Mouse (Mus musculus): ENCODE measurements at regions not wholly inside any gene's neighbourhood (a gene's known extent, or its start where the extent isn't known, plus 50 kb on each side); places are given as distances from the start of the nearest gene placed in this dataset.
"Not testable (repeated sequence)": the region's sequence is repeated elsewhere in the genome, so short reads cannot be mapped to it uniquely, and the experiment has no call there.

DNA sequence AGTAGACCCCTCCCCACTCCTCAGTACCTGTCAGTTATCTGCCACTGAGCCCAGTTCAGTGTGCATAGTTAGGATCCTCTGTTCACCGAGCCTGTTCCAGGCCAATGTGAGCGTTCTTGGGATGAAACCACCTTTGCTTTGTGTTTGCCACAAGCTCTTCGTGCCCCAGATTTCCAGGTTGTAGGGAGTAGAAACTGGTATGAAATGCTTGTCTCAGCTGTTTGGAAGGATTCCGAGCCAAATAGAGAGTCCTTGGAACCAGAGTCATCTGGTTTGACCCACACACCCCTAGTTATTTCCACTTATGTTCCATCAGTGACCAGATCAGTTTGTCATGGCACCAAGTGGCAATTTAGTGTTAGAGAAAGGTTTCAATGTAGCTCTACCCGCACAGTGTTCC is 171.2 kb upstream of the Kit start:
- intact Hi-C loops (cut with DNase I) = no loop called here
- DNase-seq = no peak

DNA sequence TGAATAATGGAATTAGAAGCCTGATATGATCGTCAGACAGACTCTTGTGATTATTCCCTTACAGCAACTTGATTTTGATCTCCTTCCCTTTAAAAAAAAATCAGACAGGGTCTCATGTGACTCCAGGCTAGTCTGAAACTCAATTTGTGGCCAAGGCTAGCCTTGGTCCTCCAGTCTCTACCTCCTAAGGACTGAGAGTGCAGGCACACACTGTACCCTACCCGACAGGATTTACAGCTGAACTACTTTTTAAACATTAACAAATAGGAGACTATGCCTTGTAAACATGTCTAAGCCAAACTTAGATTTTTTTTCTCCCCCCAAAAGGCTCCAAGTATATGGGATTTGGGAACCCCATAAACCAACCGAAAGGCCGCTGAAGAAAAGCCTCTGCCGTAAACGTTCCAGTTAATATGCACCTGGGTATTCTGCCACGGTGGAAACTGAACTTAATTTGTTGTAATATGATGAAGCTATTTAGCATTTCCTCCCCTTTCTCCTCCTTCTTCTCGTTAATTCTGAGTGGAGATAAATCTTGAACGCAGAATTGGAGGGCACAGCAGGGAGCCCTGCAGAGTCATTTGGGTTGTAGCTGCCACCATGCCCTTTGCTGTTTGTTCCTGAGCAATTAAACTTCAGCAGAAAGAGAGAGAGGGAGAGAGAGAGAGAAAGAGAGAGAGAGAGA is 170.0 kb upstream of the Kit start:
- intact Hi-C loops (cut with DNase I) = no loop called here
- no peak for DNase-seq

DNA sequence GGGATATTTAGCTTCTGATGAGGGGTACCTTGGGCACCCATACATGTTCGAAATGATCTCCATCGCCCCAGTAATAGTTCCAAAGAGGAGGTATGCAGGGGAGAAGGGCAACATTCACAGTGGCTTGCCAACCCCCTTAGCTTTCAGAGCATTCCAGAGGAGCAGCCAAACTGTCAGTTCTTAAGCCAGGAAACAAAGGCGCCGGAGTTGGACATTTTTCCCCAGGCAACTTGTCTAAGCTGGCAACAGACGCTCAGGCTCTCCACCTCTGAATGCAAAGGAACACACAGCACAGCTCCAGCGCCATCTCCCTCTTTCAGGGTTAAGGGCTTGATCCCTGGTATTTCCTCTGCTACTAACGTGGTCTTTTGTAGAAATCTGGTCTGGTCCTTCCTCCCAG is 169.2 kb upstream of the Kit start:
- intact Hi-C loops (cut with DNase I) = no loop called here
- DNase-seq = no peak

DNA sequence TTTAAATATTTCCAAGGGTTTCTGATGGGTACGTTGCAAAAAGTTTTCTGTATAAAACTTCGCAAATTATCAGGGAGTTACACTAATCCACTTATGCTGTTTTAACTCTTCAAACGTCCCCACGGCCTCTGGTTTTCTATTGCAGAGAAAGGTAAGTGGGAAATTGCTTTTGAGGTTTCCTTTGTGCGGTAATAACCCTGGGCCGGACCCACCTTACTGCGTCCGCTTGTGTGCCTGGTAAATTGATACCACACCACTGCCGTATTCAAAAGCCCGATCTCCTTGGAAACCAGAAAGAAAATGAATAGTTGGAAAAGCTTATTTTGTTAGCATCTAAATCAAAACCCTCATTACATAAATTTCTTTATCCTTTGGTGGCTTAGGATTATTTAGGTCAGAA is 167.0 kb upstream of the Kit start:
- DNase-seq = no peak
- intact Hi-C loops (cut with DNase I) = no loop called here

DNA sequence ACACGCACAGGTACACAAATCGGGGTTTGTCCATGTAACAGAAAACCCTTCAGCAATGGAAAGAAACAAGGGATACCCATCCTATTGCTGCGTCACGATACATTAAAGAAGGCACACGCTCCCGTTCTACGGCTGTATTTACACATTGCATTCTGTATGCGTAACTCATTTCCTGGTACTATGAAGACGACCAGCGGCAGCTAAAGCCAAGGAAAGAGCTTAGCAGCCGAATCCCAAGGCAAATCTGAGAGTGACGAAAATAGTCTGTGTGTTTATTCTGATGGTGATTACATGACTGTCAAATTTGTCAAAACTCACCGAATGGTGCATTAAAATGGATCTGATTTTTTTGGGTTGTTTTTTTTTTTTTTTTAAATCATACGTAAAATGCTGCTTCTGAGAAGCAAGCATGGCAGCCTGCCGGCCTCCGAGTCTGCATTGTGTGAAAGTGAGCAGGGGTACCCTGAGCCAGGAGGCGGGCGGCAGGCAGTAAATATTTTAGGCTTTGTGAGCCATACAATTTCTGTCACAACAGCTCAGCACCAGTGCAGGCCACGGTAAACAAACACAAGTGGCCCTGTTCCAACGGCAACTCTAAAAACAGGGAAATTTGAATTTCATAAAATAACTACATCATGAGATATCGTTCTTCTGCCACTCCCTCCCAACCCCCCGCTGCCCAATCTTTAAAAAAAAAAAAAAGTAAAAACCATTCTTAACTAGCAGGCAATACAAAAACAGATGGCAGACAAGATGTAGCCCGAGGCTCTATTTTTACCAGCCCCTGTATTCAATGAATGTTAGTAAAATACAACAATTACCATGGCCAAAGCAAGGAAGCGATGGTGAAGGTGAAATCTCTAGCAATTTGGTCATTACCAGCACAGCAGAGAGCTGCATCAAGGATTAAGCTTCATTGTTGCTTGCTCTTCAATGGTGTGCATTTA is 164.2 kb upstream of the Kit start:
- intact Hi-C loops (cut with DNase I) = no loop called here
- DNase-seq = no peak

DNA sequence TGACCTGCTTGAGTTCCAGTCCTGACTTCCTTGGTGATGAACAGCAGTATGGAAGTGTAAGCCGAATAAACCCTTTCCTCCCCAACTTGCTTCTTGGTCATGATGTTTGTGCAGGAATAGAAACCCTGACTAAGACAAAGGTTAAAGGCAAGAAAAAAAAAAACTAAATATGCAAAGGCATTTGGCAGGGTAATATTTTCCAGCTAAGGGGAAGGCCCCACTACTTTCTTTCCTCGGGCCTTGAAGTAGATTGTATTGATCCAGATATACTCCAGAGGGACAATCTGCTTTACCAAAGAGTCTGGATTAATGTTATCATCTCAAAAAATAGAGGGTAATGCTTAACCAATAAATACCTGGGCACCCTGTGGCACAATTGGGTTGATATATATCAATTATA is 155.4 kb upstream of the Kit start:
- DNase-seq; intact Hi-C loops (cut with DNase I): not testable (repeated sequence)

DNA sequence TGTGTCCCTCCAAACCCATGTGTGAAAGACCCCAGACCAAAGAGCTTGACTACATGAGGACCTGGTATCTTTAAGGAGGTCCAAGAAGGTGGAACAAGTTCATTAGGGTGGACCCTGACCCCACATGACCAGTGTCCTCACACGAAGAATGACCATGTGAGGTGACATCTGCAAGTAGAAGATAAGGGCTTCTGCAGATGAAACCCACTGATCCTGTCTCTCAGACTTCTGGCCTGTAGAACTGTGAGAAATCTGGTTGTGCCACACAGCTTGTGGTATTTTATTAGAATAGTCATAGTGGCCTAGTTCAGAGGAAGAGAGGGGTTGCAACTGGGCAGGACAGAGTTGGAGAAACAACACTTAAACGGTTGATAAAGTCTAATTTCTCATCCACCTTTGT is 141.8 kb upstream of the Kit start:
- intact Hi-C loops (cut with DNase I) = no loop called here
- DNase-seq = no peak

DNA sequence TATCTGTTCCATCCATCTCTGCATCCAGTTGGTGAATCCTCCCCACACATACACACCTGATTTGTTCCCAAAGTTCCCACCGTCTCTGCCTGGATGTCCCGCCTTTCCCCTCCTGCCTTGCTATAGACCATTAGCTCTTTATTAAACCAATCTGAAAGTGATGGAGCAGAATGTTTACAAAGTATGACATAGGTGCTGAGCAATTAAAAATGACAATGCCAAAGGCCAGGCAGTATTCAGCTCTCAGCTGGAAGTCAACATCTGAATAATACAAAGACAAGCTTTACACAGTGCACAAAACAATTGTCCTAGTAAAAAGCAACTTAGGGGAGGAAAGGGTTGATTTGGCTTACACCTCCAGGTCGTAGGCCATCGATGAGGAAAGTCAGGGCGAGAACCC is 136.8 kb upstream of the Kit start:
- no peak for DNase-seq
- intact Hi-C loops (cut with DNase I) = no loop called here

DNA sequence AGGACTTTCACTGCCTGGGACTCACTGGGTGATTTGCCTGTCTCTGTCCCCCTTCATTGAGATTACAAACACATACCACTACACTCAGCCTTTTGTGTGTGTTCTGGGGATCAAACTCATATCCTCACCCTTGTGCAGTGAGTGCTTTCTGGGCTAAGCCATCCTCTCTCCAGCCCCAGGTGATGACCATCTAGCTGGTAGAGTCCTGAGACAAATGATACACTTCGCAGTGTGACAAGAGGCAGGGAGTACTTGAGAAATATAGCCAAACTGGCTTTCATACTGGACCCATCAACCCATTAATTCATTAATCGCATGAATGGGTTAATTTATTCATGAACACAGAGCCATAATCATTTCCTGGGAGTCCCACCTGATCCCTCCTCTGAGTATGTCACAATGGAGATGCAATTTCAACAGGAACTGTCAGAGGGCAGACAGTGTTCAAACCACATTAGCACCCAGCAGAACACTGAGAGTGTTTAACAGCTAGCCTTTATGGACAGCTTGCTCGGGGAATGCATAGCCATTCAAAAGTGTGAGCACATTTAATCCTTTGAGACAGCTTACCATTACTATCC is 130.6 kb upstream of the Kit start:
- no peak for DNase-seq
- intact Hi-C loops (cut with DNase I) = no loop called here

DNA sequence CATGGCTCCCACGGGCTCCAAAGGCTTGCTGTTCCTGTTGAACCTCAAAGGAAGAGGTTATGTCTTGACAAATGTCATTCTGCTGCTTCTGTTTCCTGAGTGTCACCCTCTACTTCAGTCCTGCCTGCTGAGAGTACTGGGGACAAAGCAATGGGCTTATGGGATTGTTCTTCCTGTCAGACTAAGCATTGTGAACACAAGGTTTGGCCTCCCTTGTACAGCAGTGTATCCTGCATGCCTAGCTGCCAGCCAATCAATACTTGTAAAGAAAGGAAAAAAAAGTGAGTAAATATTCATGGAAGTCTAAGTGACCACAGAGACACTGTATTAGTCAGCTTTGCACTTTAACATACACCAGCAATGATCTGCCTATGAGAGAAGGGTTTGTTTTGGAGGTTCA is 128.3 kb upstream of the Kit start:
- intact Hi-C loops (cut with DNase I) = no loop called here
- no peak for DNase-seq

DNA sequence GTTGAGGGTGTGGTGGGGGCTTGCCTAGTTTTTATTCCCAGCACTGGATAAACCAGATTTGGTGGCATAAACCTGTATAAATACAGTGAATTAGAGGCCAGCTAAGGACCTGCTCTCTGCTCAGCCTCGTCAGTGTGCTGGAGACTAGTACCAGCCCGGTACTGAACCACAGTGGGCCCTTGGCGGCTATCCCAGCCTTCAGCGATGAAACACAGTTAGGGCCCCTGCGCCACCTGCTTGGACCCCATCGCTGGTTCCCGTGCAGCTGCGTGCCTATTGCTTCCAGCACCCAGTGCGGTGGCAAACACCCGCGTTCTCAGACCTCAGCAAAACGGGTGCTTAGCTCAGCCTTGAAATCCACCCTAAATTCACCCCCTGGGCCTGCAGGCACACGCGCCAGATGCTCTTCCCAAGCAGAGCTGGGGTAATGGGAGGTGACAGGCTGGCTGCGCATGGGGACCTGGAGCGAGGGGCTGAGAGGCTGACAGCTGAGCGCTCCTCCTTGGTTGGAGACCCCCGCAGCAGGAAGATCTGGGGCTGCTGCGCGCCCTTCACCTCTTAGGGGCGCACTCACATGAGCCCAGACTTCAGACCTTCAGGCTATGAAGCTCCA is 124.7 kb upstream of the Kit start:
- intact Hi-C loops (cut with DNase I) = no loop called here

DNA sequence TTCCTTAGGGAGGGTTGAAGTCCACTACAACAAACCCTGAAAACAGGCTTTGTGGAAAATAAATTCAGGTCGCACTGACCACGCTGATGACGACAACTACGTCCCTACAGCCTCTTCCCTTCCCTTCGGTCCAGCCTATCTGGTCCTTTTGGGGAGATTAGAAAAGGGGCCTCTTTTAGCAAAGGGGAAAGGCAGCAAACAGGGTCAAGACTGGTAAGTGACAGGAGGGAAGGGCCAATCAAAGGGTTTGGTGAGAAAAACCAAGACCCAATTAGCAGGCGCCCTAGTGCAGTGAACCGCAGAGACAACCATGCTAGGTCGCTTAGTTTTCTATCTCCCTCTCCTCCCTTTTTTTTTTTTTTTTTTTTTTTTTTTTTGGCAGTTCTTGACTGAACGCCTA is 124.2 kb upstream of the Kit start:
- no peak for DNase-seq

More for the DNA sequence above, 124.7 kb upstream of the Kit start:
- no peak for DNase-seq

DNA sequence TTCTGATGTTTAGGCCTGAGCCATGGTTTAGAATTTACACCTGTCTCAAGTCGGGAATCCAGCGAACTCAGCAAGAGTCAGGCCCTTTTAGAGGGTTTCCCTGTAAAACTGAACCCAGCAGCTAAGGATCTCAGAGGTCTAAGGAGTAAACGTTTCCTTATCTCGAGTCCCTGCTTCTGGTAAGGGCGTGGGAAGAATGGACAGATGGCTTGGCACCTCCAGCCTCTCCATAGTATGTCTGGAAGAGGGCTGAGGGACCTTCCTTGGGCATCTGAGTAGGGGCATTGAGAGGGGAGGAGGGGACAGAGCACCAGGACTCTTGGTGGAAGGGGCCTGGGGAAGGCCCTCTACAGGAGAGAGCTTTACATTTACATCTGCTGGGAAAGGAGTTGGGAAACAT is 123.6 kb upstream of the Kit start:
- no peak for DNase-seq
- intact Hi-C loops (cut with DNase I) = no loop called here

More for the DNA sequence above, 124.2 kb upstream of the Kit start:
- intact Hi-C loops (cut with DNase I) = no loop called here

DNA sequence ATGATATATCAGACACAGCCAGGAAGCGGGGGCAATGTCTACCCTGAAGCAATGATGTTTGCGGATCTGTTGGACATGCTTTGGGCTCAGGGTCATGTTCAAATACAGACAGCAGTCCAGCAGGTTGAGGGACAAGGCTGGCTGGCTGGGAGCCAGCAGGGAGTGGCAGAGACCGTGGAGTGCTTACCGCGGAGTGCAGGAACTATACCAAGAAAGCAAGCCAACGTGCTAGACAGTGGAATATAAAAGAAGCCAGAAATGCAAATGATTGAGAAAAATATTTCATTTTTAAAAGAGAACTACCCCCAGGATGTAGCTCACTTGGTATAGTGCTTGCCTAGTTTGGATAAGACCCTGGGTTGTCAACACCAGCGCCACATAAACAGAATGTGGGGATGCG is 123.0 kb upstream of the Kit start:
- DNase-seq = no peak
- intact Hi-C loops (cut with DNase I) = no loop called here

DNA sequence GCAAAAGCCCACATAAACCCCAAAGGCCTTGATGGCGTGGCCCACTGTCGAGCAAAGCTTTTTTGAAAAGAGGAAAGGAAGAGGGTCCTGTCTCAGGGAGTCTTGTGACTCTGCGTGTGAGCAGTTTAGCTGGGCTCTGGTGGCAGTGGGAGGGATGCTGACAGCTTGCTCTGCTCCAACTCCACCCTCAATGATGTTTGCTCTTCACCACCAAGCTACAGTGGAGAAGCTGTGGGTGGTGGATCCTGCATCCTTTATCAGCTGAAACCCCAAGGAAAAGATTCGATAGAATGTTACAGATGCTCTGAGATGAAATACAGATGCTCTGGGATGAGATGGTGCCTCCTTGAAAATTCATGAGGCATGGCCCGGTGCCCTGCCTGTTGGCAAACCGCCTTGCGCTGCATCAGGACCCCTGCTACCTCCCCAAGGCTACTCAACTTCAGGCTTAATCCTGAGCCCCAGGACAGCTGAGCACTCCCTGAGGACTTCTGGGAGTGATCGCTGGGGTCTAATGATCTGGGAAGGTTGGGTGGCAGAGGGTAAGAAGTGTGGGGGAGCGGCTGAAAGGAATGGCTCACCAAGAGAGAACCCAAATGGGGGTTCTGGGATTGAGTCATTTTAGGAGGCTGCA is 120.8 kb upstream of the Kit start:
- intact Hi-C loops (cut with DNase I) = no loop called here
- no peak for DNase-seq

DNA sequence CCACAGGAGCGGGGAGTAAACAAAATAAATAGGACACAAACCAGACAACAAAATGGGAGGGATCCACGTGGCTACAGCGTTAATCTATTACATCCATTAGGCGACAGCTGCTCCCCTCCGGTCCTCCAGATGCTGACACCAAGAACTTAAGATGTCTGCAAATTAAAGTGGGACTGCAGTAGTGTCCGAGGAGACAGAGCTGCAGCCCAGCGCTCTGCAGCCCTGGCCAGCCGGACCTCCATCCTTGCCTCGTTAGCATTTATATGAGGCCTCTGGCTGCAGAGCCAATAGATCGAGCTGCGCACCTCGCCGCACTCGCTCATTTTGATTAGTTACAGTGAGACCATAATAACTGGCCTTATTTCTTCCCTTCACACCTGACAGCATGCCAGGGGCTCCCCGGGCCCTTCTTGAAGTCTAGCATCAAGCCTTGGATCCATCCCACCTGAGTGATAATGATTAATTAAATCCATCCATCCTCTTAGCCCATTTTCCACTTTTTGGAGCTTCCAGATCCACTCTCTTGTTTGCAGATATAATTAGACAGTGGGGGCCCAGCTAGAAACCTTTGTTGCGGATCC is 119.7 kb upstream of the Kit start:
- intact Hi-C loops (cut with DNase I) = no loop called here
- DNase-seq = no peak

DNA sequence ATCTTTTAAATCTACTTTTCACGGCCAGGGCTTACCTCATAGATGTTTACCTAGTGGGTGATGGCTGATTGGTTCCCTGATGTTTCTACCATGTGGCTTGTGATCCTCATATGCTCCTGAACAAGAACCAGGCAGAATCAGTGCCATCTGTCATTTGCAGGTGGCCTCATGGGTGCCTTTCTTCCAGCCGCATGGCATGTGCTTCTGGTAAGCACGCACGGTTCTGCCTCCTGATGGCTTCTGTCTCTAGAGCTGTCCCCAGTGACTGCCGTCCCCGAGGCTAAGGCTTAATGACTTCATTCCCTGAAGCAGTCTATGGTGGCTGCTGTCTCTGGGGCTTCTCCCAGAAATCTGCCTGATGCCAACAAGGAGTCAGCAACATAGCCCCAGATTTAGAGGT is 117.3 kb upstream of the Kit start:
- intact Hi-C loops (cut with DNase I) = no loop called here
- no peak for DNase-seq

DNA sequence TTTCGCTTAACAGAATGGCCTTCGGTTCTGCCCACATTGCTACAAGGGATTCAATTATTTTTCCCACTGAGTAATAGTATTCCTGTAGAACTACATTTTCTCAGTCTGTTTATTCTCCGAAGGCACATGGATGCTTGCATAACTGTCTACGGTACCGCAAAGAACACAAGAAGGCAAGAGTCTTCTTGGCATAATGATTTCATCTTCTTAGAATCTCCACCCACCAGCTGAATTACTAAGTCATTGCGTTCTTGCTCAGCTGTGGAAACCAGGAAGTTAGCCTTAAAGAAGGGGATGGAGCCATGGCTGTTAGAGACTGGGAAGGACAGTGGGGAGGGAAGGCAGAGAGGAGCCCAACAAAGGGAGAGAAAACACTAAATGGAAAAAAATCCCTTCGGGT is 116.4 kb upstream of the Kit start:
- intact Hi-C loops (cut with DNase I) = no loop called here
- DNase-seq = no peak

DNA sequence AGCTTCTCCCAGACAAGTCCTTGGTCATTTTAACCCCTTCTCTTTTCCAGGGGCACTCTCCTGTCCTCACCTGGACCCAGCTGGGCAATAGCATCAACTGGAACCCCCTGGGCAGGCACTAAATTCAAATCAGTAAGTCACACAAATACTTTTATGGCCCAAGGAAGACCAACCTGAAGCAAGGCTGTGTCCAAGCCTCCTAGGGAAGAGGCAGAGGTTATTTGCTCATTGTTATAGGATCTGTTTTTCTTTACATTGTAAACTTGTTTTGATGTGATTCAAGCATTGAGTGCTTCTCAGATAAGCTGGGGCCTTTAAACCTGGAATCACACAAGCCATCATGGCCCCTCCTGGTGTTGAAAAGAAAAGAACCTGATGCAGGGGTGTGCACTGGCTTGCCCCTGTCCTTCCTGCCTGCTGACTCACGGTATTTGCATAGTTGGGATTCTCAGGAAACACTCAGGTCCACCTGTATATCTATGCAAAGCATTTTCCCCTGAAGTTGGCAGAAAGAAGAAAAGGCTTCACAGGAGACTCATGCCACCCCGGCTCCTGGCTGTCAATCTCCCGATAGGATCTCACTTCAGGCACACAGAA is 114.9 kb upstream of the Kit start:
- intact Hi-C loops (cut with DNase I) = no loop called here
- DNase-seq = no peak

DNA sequence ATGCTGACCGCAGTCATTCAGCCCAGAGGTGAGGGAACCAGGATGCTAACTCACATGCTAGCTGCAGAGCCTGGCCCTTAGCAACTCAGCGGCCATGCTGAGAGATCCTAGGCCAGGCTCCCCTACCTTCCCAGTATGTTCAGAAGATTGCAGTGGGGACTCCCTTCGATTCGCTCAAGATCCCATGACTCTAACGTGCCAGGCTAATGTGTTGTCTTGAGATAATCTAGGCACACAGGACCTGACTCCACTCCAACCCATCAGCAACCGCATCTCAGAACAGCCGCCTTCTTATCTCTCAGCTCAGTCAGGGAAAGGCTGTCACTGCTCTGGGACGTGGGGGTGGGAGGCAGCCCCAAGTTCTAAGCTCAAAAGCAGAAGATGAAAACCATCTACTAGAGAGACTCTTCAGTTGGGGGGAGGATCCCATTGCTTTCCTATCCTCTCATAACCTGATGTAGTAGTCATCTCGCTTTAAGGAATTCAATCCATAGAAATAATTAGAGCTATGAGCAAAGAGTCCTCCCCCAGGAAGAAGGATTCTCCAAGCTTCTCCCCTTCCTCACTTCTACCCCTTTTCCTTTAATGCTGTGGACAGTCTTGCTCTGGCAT is 114.2 kb upstream of the Kit start:
- intact Hi-C loops (cut with DNase I) = no loop called here
- DNase-seq = no peak
